In the genomic region with DNA sequence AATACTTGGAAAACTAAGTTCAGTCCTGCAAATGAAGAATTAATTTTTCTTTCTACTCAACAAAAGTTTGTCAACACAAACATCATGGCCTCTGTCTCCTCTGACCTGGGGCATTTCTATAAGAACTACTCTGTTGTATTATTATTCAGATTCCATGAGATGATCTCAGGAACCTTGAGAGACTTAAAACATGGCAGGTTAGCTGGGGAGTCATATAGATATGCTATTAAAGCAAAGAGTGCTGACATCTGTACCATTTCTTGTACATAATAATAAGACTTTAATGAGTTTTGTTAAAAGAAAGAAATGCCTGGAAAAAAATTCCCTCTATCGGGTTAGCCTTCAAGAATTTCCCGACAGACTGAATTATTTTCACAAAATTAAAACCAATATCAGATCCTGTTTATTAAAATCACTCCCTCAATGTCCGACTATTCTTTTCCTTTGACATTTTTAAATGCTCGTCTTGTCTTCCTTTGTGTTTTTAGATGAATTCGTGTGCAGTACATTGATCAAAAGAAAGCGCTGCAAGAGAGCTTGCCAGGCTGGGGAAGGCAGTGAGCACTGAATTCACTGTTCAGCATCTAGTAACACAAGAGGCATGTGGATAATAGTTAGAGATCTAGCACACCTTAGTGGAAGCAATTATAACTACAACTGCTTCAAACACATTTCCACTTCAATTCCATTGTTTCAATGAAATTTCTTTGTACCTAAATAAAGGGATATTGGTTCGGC, we compare ENCODE assay signal across 10 mouse cellular contexts.
A peak's percentile ranks its signal among the peaks of the same experiment; 100 is the strongest.
DNase-seq lines count a peak whose midpoint lies in the region; ATAC-seq and TF ChIP-seq lines count a peak whose summit lies in the region.
"Had no signal": no experiment of that assay in that cellular context is flagged by ENCODE, and none has a peak within 500 bp of the region (broad histone marks: within the 10 kb centered on the region; RNA-seq: fewer than 3 reads in every experiment).

No protein-coding gene starts in this region.

- no peak for TF ChIP-seq EP300 in heart, adult 2 months (IDR thresholded peaks at IDR 0.05; ENCODE audit: insufficient read depth, low read depth, low read length)

- H3K9ac ChIP-seq in heart, adult 2 months (ENCODE audit: low read depth, low read length) = no peak overlapping the region
- H3K9ac ChIP-seq in heart, embryonic 11.5 days (ENCODE audit: low read depth, low read length) = no peak overlapping the region
- H3K9ac ChIP-seq in kidney, embryonic 16.5 days (replicated peaks; ENCODE audit: low read length) = no peak overlapping the region
- H3K9ac ChIP-seq: stomach, embryonic 15.5 days had no signal

- WGBS in heart, adult 2 months = 32% methylated on average over 7 of the region's 7 CpGs
- 49% methylated on average over 7 of the region's 7 CpGs for WGBS in heart, embryonic 11.5 days (ENCODE audit: insufficient replicate concordance)
- 37% methylated on average over 7 of the region's 7 CpGs for WGBS in kidney, embryonic 16.5 days

- TF ChIP-seq CTCF in heart, adult 2 months (IDR thresholded peaks at IDR 0.05) = peak; percentile 76

- H3K27ac ChIP-seq in heart, adult 2 months = no peak overlapping the region
- H3K27ac ChIP-seq in heart, embryonic 11.5 days (ENCODE audit: low read depth, low read length) = no peak overlapping the region
- H3K27ac ChIP-seq in kidney, embryonic 16.5 days (ENCODE audit: low read length) = no peak overlapping the region
- H3K27ac ChIP-seq: stomach, embryonic 15.5 days had no signal

- no peak for ATAC-seq in heart, embryonic 11.5 days (replicated peaks; ENCODE audit: insufficient number of reproducible peaks, low FRiP score, low TSS enrichment)
- ATAC-seq in kidney, embryonic 16.5 days (ENCODE audit: low FRiP score, low TSS enrichment) = peak; percentile 87

- peak in 1 of 2 experiments; percentile 6 for DNase-seq in heart, adult 2 months
- peak; percentile 38 for DNase-seq in cerebellum, adult 9-11 months
- DNase-seq in frontal cortex, postnatal 10 days (ENCODE audit: low spot score in 2 of 2) = peak; percentile 13 to 25
- peak; percentile 37 for DNase-seq in lung, postnatal 10 days
- peak; percentile 16 for DNase-seq in right cerebral cortex, postnatal 25 days
- no peak for DNase-seq in spleen, postnatal 36 days (ENCODE audit: low spot score in 2 of 2)

- H3K9me3 ChIP-seq in heart, embryonic 11.5 days (replicated peaks; ENCODE audit: control insufficient read depth, low read length) = no peaks in the 10 kb centered on the region
- no peaks in the 10 kb centered on the region for H3K9me3 ChIP-seq in kidney, embryonic 16.5 days (ENCODE audit: low read length)
- H3K9me3 ChIP-seq: G1E; stomach, embryonic 15.5 days had no signal

- no peaks in the 10 kb centered on the region for H3K79me2 ChIP-seq in heart, adult 2 months (replicated peaks; ENCODE audit: control insufficient read depth, insufficient read depth, low read length)

- intact Hi-C loops in heart, adult 2 months (cut with DNase I) = loop anchor here (2.0 to 5.0 kb wide), 3 partner anchors 714 to 1029 kb away; no protein-coding TSS in a partner anchor

- H3K4me3 ChIP-seq in heart, adult 2 months = no peak overlapping the region
- no peak overlapping the region for H3K4me3 ChIP-seq in heart, embryonic 11.5 days (ENCODE audit: low read depth, low read length)
- no peak overlapping the region for H3K4me3 ChIP-seq in kidney, embryonic 16.5 days (ENCODE audit: low read length)
- H3K4me3 ChIP-seq: stomach, embryonic 15.5 days had no signal

- H3K4me2 ChIP-seq in heart, embryonic 11.5 days = no peak overlapping the region
- H3K4me2 ChIP-seq in kidney, embryonic 16.5 days (replicated peaks; ENCODE audit: low read depth, low read length) = no peak overlapping the region
- H3K4me2 ChIP-seq: stomach, embryonic 15.5 days had no signal

- no peaks in the 10 kb centered on the region for H3K27me3 ChIP-seq in heart, adult 2 months (ENCODE audit: control insufficient read depth, insufficient read depth, low read length)
- no peaks in the 10 kb centered on the region for H3K27me3 ChIP-seq in heart, embryonic 11.5 days (ENCODE audit: control insufficient read depth, insufficient read depth, low read length)
- H3K27me3 ChIP-seq in kidney, embryonic 16.5 days (ENCODE audit: insufficient read depth, low read length) = no peaks in the 10 kb centered on the region
- H3K27me3 ChIP-seq: stomach, embryonic 15.5 days had no signal

- no peaks in the 10 kb centered on the region for H3K4me1 ChIP-seq in heart, adult 2 months (ENCODE audit: control insufficient read depth, insufficient read depth, low read length)
- no peaks in the 10 kb centered on the region for H3K4me1 ChIP-seq in heart, embryonic 11.5 days (ENCODE audit: control insufficient read depth, insufficient read depth, low read length)
- no peaks in the 10 kb centered on the region for H3K4me1 ChIP-seq in kidney, embryonic 16.5 days (ENCODE audit: insufficient read depth, low read length)
- H3K4me1 ChIP-seq: stomach, embryonic 15.5 days had no signal

- no peak for TF ChIP-seq POLR2A in heart, adult 2 months (IDR thresholded peaks at IDR 0.05; ENCODE audit: insufficient read depth, low read depth, low read length)

- H3K36me3 ChIP-seq in heart, adult 2 months (ENCODE audit: control insufficient read depth, insufficient read depth, low read length) = no peaks in the 10 kb centered on the region
- H3K36me3 ChIP-seq in heart, embryonic 11.5 days (ENCODE audit: control insufficient read depth, insufficient read depth, low read length) = no peaks in the 10 kb centered on the region
- no peaks in the 10 kb centered on the region for H3K36me3 ChIP-seq in kidney, embryonic 16.5 days (ENCODE audit: insufficient read depth, low read length)
- H3K36me3 ChIP-seq: G1E; stomach, embryonic 15.5 days had no signal

Comparison
In these comparisons a context has a peak if more than half of its experiments do, and no peak if none do; other contexts are left out.
1. DNase-seq: peak in cerebellum, adult 9-11 months (single experiment), frontal cortex, postnatal 10 days (2 of 2), lung, postnatal 10 days (single experiment) and right cerebral cortex, postnatal 25 days (single experiment); none in spleen, postnatal 36 days (0 of 2).